Mouse (Mus musculus) brain, embryonic 14.5 days (tissue): ENCODE measurements around the gene Hmg20a.

Experiments
- CTCF ChIP-seq: fragments of 200-500 bp; IDR thresholded peaks from 2 replicates; pipeline ENCODE4 v1.5.1; 2012; ENCODE audit warnings: inconsistent platforms, mild to moderate bottlenecking, moderate library complexity, borderline replicate concordance; ENCODE audit not compliant: insufficient read depth, insufficient read length; ENCODE audit errors: extremely low read depth
- POLR2A ChIP-seq: fragments of 200-500 bp; IDR thresholded peaks from 2 replicates; pipeline ENCODE4 v1.6.1; 2012; ENCODE audit warnings: mild to moderate bottlenecking, inconsistent platforms, borderline replicate concordance; ENCODE audit not compliant: poor library complexity, insufficient read depth, insufficient read length, severe bottlenecking; ENCODE audit errors: extremely low read depth

DNA sequence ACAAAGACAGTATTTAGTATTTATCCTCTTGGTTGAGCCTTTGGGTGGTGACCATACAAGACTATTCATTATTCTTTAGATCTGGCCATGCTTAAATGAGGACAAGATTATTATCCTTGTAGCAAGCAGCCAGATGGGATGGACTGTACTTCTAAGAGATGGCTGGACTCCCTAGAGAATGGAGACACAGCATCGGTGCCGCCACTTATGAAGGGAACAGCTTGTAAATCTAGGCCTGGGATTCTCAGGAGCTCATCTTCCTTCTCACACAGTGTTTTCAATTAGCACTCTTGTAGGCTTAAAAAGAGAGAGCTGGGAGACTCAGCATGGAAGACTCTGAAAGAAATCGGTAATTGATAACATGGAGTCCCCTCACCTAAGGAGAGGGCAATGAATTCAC lies 74.0 kb downstream of the Hmg20a start:
- TF ChIP-seq POLR2A, result no peak
- no peak for TF ChIP-seq CTCF
